Mouse (Mus musculus) liver, embryonic 13.5 days (tissue): Measurements from ENCODE around the gene Tmeff2. TPM values are rescaled to one million over a fixed set of nuclear protein-coding genes. Genes with fewer than 3 reads are reported as not detected.

ENCODE experiments used
- ATAC-seq: fragments of 200-750 bp; cut with Nextera tagmentation; 2 replicates; pipeline ENCODE4 v1.8.0; 2017; ENCODE audit warnings: low read depth, mild to moderate bottlenecking, moderate number of reproducible peaks, moderate library complexity
- DNase-seq: peaks from one replicate; pipeline ENCODE4 v3.0.0; 2022
- H3K27ac ChIP-seq: fragments of 300-500 bp; sonication (generic); 2 replicates; pipeline ENCODE4 v1.5.1; 2015; ENCODE audit warnings: moderate library complexity, mild to moderate bottlenecking, inconsistent platforms
- H3K27me3 ChIP-seq: fragments of 300-500 bp; sonication (generic); 2 replicates; pipeline ENCODE4 v1.6.1; 2015; ENCODE audit warnings: mild to moderate bottlenecking, inconsistent platforms
- H3K36me3 ChIP-seq: fragments of 300-500 bp; sonication (generic); 2 replicates; pipeline ENCODE4 v1.6.1; 2015; ENCODE audit warnings: mild to moderate bottlenecking, inconsistent platforms
- H3K4me1 ChIP-seq: fragments of 300-500 bp; sonication (generic); replicated peaks from 2 replicates; pipeline ENCODE4 v1.6.1; 2015; ENCODE audit warnings: inconsistent platforms
- H3K4me2 ChIP-seq: fragments of 300-500 bp; sonication (generic); 2 replicates; pipeline ENCODE4 v1.6.1; 2015; ENCODE audit warnings: inconsistent platforms, mild to moderate bottlenecking, moderate library complexity
- H3K4me3 ChIP-seq: fragments of 300-500 bp; sonication (generic); replicated peaks from 2 replicates; pipeline ENCODE4 v1.5.1; 2015; ENCODE audit warnings: mild to moderate bottlenecking, inconsistent platforms
- H3K9ac ChIP-seq: fragments of 300-500 bp; sonication (generic); 2 replicates; pipeline ENCODE4 v1.6.1; 2015; ENCODE audit warnings: mild to moderate bottlenecking, inconsistent platforms
- H3K9me3 ChIP-seq: fragments of 300-500 bp; sonication (generic); replicated peaks from 2 replicates; pipeline ENCODE4 v1.6.1; 2016; ENCODE audit warnings: inconsistent platforms
- WGBS: fragments of 180-500 bp; shearing (Covaris S2); methylation state at CpG from one replicate; pipeline ENCODE4 v1.1.7; 2015; ENCODE audit not compliant: insufficient replicate concordance; 5-methylcytosine and 5-hydroxymethylcytosine counted together
- polyA plus RNA-seq: library from polyadenylated mRNA; unstranded; fragments of >200 nt; fragmentation: Nextera tagmentation; extraction: Ambion mirVana; gene quantifications from 2 replicates; pipeline ENCODE4 v1.2.1, GENCODE M21; 2015

The Tmeff2 gene
- polyA plus RNA-seq, 1 experiment from 2014 or later, result 0.51 TPM

- DNase-seq, result no peak
- no peak for ATAC-seq
- Histone ChIP-seq H3K4me1 (no peaks in the 10 kb centered on the region), H3K9ac (no peak overlapping the region), H3K27me3 (no peaks in the 10 kb centered on the region), H3K36me3 (no peaks in the 10 kb centered on the region), H3K4me3 (no peak overlapping the region), H3K4me2 (no peak overlapping the region), H3K9me3 (no peaks in the 10 kb centered on the region), H3K27ac (no peak overlapping the region)
- 67% methylated on average over 7 of the region's 7 CpGs for WGBS
These were observed 80.8 kb downstream of the Tmeff2 start for GRCm38 (mm10) chr1:50981151-50981828.

- H3K27me3 ChIP-seq, result no peaks in the 10 kb centered on the region
- H3K36me3 ChIP-seq, result no peaks in the 10 kb centered on the region
- no peak overlapping the region for H3K27ac ChIP-seq
- H3K9me3 ChIP-seq, result no peaks in the 10 kb centered on the region
- no peak overlapping the region for H3K4me3 ChIP-seq
- WGBS, result 52% methylated on average over 2 of the region's 2 CpGs
- ATAC-seq (no peak), DNase-seq (no peak)
- H3K4me1 ChIP-seq, result no peaks in the 10 kb centered on the region
- H3K4me2 ChIP-seq, result no peak overlapping the region
- H3K9ac ChIP-seq, result no peak overlapping the region
These were observed 90.2 kb downstream of the Tmeff2 start for GRCm38 (mm10) chr1:50990661-50991060.

- Histone ChIP-seq H3K9me3 (no peaks in the 10 kb centered on the region), H3K4me2 (no peak overlapping the region), H3K4me3 (no peak overlapping the region), H3K27ac (no peak overlapping the region), H3K27me3 (no peaks in the 10 kb centered on the region), H3K4me1 (no peaks in the 10 kb centered on the region), H3K9ac (no peak overlapping the region), H3K36me3 (no peaks in the 10 kb centered on the region)
- ATAC-seq, result no peak
- WGBS, result 67% methylated on average over 1 of the region's 1 CpGs
- no peak for DNase-seq
These were observed 94.1 kb downstream of the Tmeff2 start for GRCm38 (mm10) chr1:50994505-50994904.

GRCm38 (mm10) chr1:50999793-51000192, 99.3 kb downstream of the Tmeff2 start:
- Histone ChIP-seq H3K27me3 (no peaks in the 10 kb centered on the region), H3K4me1 (no peaks in the 10 kb centered on the region), H3K4me2 (no peak overlapping the region), H3K9me3 (no peaks in the 10 kb centered on the region), H3K36me3 (no peaks in the 10 kb centered on the region), H3K4me3 (no peak overlapping the region), H3K9ac (no peak overlapping the region), H3K27ac (no peak overlapping the region)
- 61% methylated on average over 3 of the region's 3 CpGs for WGBS
- ATAC-seq (no peak), DNase-seq (no peak)

- H3K9ac ChIP-seq, result no peak overlapping the region
- whole genome bisulfite sequencing, result 64% methylated on average over 3 of the region's 3 CpGs
- no peak overlapping the region for H3K4me3 ChIP-seq
- no peaks in the 10 kb centered on the region for H3K9me3 ChIP-seq
- DNase-seq, result no peak
- no peaks in the 10 kb centered on the region for H3K36me3 ChIP-seq
- no peak overlapping the region for H3K27ac ChIP-seq
- no peaks in the 10 kb centered on the region for H3K27me3 ChIP-seq
- no peaks in the 10 kb centered on the region for H3K4me1 ChIP-seq
- no peak overlapping the region for H3K4me2 ChIP-seq
- ATAC-seq, result no peak
These were observed 107.9 kb downstream of the Tmeff2 start for GRCm38 (mm10) chr1:51008344-51008743.

- no peak overlapping the region for H3K9ac ChIP-seq
- no peak for DNase-seq
- no peaks in the 10 kb centered on the region for H3K36me3 ChIP-seq
- H3K9me3 ChIP-seq, result no peaks in the 10 kb centered on the region
- ATAC-seq, result no peak
- 70% methylated on average over 5 of the region's 5 CpGs for WGBS
- H3K27me3 ChIP-seq, result no peaks in the 10 kb centered on the region
- H3K4me1 ChIP-seq, result no peaks in the 10 kb centered on the region
- H3K4me2 ChIP-seq, result no peak overlapping the region
- H3K27ac ChIP-seq, result no peak overlapping the region
- no peak overlapping the region for H3K4me3 ChIP-seq
These were observed 139.8 kb downstream of the Tmeff2 start for GRCm38 (mm10) chr1:51040249-51040648.

- Histone ChIP-seq H3K9me3 (no peaks in the 10 kb centered on the region), H3K36me3 (no peaks in the 10 kb centered on the region), H3K9ac (no peak overlapping the region), H3K4me2 (no peak overlapping the region), H3K27me3 (no peaks in the 10 kb centered on the region), H3K4me3 (no peak overlapping the region), H3K27ac (no peak overlapping the region), H3K4me1 (no peaks in the 10 kb centered on the region)
- WGBS, result 71% methylated on average over 7 of the region's 7 CpGs
- DNase-seq (no peak), ATAC-seq (no peak)
These were observed 144.4 kb downstream of the Tmeff2 start for GRCm38 (mm10) chr1:51044810-51045209.

GRCm38 (mm10) chr1:51064549-51064948, 164.1 kb downstream of the Tmeff2 start:
- H3K4me1 ChIP-seq, result no peaks in the 10 kb centered on the region
- DNase-seq (no peak), ATAC-seq (no peak)
- no peaks in the 10 kb centered on the region for H3K27me3 ChIP-seq
- no peak overlapping the region for H3K9ac ChIP-seq
- no peak overlapping the region for H3K27ac ChIP-seq
- no peak overlapping the region for H3K4me2 ChIP-seq
- no peaks in the 10 kb centered on the region for H3K9me3 ChIP-seq
- H3K4me3 ChIP-seq, result no peak overlapping the region
- no peaks in the 10 kb centered on the region for H3K36me3 ChIP-seq

GRCm38 (mm10) chr1:51065652-51066051, 165.2 kb downstream of the Tmeff2 start:
- no peaks in the 10 kb centered on the region for H3K9me3 ChIP-seq
- ATAC-seq (no peak), DNase-seq (no peak)
- 54% methylated on average over 2 of the region's 2 CpGs for WGBS
- no peak overlapping the region for H3K9ac ChIP-seq
- H3K4me1 ChIP-seq, result no peaks in the 10 kb centered on the region
- H3K4me2 ChIP-seq, result no peak overlapping the region
- no peak overlapping the region for H3K27ac ChIP-seq
- no peaks in the 10 kb centered on the region for H3K36me3 ChIP-seq
- H3K4me3 ChIP-seq, result no peak overlapping the region
- no peaks in the 10 kb centered on the region for H3K27me3 ChIP-seq

- no peak overlapping the region for H3K9ac ChIP-seq
- H3K9me3 ChIP-seq, result no peaks in the 10 kb centered on the region
- H3K4me1 ChIP-seq, result no peaks in the 10 kb centered on the region
- H3K4me2 ChIP-seq, result no peak overlapping the region
- no peak overlapping the region for H3K27ac ChIP-seq
- H3K36me3 ChIP-seq, result no peaks in the 10 kb centered on the region
- no peak for DNase-seq
- no peak for ATAC-seq
- H3K4me3 ChIP-seq, result no peak overlapping the region
- WGBS, result 46% methylated on average over 3 of the region's 3 CpGs
- no peaks in the 10 kb centered on the region for H3K27me3 ChIP-seq
These were observed 168.4 kb downstream of the Tmeff2 start for GRCm38 (mm10) chr1:51068814-51069213.

- Histone ChIP-seq H3K4me2 (no peak overlapping the region), H3K27me3 (no peaks in the 10 kb centered on the region), H3K4me3 (no peak overlapping the region), H3K9me3 (no peaks in the 10 kb centered on the region), H3K9ac (no peak overlapping the region), H3K36me3 (no peaks in the 10 kb centered on the region), H3K27ac (no peak overlapping the region), H3K4me1 (no peaks in the 10 kb centered on the region)
- 68% methylated on average over 2 of the region's 2 CpGs for WGBS
- DNase-seq (no peak), ATAC-seq (no peak)
These were observed 168.8 kb downstream of the Tmeff2 start for GRCm38 (mm10) chr1:51069288-51069687.

- no peak overlapping the region for H3K4me2 ChIP-seq
- H3K4me3 ChIP-seq, result no peak overlapping the region
- no peak overlapping the region for H3K9ac ChIP-seq
- no peaks in the 10 kb centered on the region for H3K9me3 ChIP-seq
- H3K27ac ChIP-seq, result no peak overlapping the region
- WGBS, result 69% methylated on average over 3 of the region's 3 CpGs
- no peaks in the 10 kb centered on the region for H3K27me3 ChIP-seq
- H3K36me3 ChIP-seq, result no peaks in the 10 kb centered on the region
- no peaks in the 10 kb centered on the region for H3K4me1 ChIP-seq
- ATAC-seq (no peak), DNase-seq (no peak)
These were observed 173.6 kb downstream of the Tmeff2 start for GRCm38 (mm10) chr1:51074076-51074475.
